Mouse (Mus musculus): ENCODE data around the gene 6330403K07Rik.

6330403K07Rik gene

DNA sequence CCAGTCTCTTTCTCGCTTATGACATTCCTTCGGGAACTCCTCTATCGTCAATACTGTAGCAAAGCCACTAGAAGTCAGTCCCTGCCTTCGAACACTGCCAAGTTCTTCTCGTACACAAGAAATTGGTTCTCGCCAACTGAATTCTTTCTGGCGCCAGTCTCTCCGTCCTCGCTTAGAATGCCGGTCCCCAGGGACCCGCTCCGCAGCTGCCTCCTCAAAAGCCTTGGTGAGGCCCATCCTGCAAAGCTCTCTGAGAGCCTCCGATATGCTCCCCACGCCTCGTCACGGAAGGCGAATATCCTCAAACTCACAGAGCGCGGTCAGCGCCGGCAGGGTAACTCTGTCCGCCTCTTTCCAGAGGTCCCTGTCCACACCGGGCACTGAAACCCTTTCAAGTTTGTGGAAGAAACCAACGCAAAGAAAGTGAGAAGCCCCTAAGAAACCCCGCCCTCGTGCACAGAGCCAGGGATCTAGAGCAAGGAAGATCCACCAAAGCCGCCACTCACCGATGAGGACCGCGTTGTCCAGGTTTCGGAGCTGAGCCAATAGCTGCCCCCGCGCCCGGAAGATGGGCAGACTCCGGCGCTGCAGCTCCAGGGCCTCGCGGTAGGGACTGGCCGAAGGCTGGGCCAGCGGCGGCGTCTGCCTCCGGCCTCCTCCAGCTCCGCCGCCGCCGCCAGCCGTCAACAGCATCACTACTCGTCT lies 29.6 kb downstream of the 6330403K07Rik start:
- in situ Hi-C loops (cut with MboI, MseI): loop anchor here in 1 of 2 experiments (25.0 kb wide), 2 partner anchors 1209 to 1434 kb away; partner anchors contain the start of genes 4933427D14Rik, Ggt6, Gm43951 and Med31

GRCm38 (mm10) chr11:71001167-71001566 lies 32.1 kb downstream of the 6330403K07Rik start:
- in situ Hi-C loops (cut with MboI, MseI): loop anchor here in 1 of 2 experiments (25.0 kb wide), 2 partner anchors 1211 to 1436 kb away; partner anchors contain the start of genes 4933427D14Rik, Ggt6, Gm43951 and Med31

- in situ Hi-C loops (cut with MboI, MseI): loop anchor here in 1 of 2 experiments (25.0 kb wide), 1 partner anchor 1345 kb away; the partner anchor contains the start of gene Fxr2
Measured at GRCm38 (mm10) chr11:70982557-70983228, 50.6 kb downstream of the 6330403K07Rik start, which contains the start of gene C1qbp. TSS of gene C1qbp (minus strand) at chr11:70983026.

GRCm38 (mm10) chr11:70982030-70982429 lies 51.3 kb downstream of the 6330403K07Rik start:
- in situ Hi-C loops (cut with MboI, MseI): loop anchor here in 1 of 2 experiments (25.0 kb wide), 1 partner anchor 1345 kb away; the partner anchor contains the start of gene Fxr2

Data from T-helper 17 cell (primary cell).